Mouse (Mus musculus) C2C12 (cell line): Measurements from ENCODE around the gene Dkc1.
A peak's percentile ranks its signal among the peaks of the same experiment; 100 is the strongest.

ENCODE experiments used
- CEBPB ChIP-seq: IDR thresholded peaks from one replicate; pipeline ENCODE4 v1.6.1; 2011; ENCODE audit warnings: low read depth, mild to moderate bottlenecking, control low read depth, moderate library complexity
- CTCF ChIP-seq: IDR thresholded peaks from one replicate; pipeline ENCODE4 v1.5.1; 2011; ENCODE audit not compliant: control insufficient read depth, insufficient read depth, insufficient read length
- MAX ChIP-seq: IDR thresholded peaks from one replicate; pipeline ENCODE4 v1.6.1; 2011; ENCODE audit warnings: mild to moderate bottlenecking, control low read depth

DNA sequence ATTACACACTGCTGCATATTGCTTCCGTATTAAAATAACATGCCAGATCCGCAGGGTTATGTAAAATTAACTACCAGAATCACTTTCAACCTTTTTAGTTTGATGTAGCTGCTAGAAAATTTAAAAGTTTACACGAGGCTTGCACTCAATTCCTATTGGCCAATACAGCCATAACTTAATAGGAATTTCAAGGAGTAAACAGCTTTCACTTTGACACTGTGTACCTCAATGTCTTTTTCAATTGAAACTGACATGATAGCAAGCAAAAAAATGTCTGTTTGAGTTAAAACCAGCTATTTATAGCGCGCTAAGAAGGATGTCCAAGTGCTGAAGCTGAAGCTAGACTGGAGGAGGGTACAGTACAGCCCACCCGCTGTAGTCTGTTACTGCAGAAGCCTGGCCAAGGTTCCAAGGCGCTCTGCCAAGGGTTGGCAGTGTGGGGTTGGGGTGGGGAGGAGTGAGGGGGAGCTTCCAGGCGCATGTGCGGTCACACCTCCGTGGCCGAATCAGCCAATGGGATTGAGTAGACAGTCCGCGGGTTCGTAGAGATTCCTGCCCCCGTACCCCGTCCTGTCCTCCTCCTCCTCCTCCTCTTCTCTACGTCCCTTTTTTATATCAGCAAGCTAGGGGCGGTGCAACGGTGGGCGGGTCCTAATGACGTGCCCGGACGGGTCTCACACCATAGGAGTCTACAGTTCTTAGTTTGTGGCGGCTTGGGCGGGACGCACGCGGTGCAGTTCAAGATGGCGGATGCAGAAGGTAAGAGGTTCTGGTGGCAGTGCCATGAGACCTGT is at the start of gene Dkc1:
- TF ChIP-seq MAX, result peak; percentile 82
- TF ChIP-seq CTCF, result no peak
- no peak for TF ChIP-seq CEBPB
